Mouse (Mus musculus): Measurements from ENCODE around the gene Rxra.

GRCm38 (mm10) chr2:27759431-27759830 is 83.2 kb downstream of the Rxra start:
- TF ChIP-seq CTCF (IDR thresholded peaks at IDR 0.05; ENCODE audit: low read depth, low read length) (no peak), POLR2A (IDR thresholded peaks at IDR 0.05; ENCODE audit: extremely low read depth, insufficient read depth, low read length) (no peak)

Data from liver, adult 2 months (tissue).